Mouse (Mus musculus) cerebellum, postnatal 10 days (tissue): ENCODE results near the gene Lypd8.
"Not testable (repeated sequence)": the region's sequence is repeated elsewhere in the genome, so short reads cannot be mapped to it uniquely, and the experiment has no call there.

Experiments used
- DNase-seq, 2 experiments: peaks; one replicate each; pipeline ENCODE4 v3.0.0; 2021; ENCODE audit warnings: mixed read lengths in 2 of 2

The Lypd8 gene

DNA sequence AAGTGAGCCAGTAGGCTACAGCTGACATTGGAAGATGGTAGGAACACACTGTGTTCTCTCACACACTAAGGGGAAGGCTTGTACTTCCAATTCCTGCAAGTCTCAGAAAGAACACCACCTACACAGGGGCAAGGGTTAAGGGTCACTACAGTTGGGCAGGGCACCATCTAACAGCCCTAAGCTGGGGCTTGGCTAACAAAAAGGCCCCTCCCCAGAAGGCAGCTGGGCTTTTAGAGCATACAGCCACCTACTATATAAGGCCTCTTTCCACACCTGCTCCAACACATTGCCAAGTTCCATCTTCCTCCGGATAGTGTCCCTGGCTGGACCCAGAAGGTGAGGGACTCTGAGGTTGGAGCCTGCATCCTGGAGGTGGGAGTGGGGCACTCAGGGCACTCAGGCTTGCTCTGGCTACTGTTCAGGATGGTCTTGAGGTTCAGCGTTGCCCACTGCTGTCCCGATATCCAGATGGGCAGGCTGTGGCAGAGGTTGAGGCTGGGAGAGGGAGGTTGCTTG lies at the start of gene Lypd8:
Gene Lypd8, plus strand, starts transcription at position 281 of the 516 bp plus-strand sequence.
- no peak for DNase-seq

DNA sequence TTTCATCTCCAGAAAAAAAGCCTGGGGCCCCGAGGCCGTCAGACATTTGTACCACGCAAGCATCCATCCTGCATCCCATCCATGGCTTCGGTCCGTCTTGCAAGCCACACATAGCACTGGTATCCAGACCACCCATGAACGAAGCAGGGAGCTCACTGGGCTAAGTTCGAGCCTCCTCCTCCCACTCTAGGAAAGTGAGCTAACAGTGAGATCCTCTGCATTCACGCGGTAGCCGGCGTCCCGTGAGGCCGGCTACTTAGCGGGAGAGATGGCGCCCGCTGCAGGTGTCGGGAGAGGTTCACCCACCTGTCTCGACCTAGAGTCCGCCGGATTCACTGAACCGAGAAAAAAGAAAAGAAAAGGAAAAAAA lies 49.0 kb upstream of the Lypd8 start:
- DNase-seq, result no peak

DNA sequence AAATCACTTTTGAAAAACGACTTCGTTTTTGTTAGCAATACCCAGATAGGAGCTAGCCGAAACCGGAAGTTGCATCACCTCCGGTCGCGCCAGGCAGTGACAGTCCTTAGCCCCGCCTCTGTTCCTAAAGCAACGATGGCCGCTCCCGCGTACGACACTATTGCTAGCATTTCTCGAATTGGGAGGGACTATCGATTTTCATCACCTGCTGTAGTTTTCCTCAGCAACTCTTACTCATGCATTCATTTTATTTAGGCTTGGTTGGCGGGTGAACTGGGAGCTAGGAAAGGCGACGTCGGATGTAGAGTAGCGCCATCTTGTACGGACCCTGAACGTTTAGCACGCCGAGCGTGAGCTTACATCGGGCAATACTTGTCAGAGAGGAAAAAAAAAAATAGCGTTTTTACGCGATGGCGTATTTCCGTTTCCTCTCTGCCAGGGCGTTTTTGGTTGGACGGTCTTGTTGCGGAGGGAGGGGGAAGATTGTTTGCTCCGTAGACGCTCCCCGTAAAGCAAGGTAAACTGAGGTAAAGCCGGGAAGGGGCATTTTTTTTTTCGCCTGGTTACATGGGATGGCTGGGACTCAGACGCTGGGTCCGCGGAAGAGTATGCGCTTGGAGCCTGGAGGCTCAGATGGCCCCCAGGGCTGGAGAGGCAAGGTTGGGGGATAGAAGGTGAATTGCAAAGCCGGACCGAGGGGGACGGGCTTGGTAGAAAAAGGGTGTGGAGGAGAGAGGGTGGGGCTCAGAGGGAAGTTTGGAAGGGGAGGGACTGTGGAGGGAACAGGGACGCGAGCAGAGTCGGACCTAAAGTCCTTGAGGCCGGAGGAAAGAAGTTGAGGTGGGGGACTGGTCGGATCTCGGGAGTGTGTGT lies 48.3 kb upstream of the Lypd8 start, which contains the start of the genes Zfp672 and Sh3bp5l:
Gene Zfp672, minus strand, starts transcription at position 64 of the 873 bp plus-strand sequence.
Gene Sh3bp5l, plus strand, starts transcription at position 449 of the 873 bp plus-strand sequence.
- peak; percentile 94 to 95 for DNase-seq

DNA sequence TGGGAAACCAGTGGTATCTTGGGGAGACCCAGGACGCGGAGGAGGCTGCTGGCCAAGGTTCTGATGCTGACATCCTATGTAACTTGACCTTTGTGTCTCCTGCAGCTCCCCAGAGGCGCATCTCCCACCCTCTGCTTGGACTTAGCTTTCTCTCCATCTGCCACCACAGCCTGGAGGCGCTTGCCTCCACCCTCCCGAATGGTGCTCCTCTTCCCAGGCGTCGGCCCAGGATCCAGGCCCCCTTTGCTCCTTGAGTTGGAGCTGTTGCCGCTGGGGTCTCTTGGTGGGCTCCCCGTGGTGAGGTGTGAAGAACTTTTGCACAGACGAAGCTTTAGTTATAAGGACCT lies 47.7 kb upstream of the Lypd8 start:
- DNase-seq, result peak in 1 of 2 experiments; percentile 46

DNA sequence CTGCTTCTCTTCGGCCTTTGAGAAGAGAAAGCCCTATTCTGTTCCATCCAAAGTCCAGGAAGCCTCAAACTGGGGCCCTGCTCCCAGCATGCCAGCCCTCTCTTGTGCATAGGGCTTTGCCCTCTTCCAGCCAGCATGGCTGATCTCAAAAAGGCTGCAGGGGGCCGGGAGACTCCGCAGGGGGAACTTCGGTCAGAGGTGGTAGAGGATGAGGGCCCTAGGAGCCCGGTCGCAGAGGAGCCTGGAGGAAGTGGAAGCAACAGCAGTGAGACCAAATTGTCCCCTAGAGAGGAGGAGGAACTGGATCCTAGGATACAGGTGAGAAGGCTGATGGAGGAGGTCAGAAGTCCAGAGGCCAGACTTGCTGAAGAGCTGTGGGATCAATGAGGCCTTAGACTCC lies 47.3 kb upstream of the Lypd8 start:
- DNase-seq, result peak in 1 of 2 experiments; percentile 47

DNA sequence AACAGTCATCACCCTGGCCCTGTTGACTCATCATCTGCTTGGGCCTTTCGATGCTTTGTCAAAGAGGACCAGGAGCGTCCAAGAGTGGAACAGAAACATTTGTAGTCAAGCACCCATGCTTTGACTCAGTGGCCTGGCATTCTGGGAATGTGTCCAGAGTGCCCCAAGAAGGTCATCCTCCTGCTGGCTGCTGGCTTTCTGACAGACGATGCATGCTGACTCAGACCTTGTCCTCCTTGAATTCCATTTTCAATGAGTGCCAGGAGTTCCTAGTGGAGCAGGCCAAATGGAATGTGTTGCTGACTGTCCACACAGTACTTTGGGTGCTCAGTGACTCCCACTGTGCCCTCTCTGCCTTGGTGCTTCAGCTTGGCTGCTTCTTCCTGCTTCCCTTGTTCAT lies 44.1 kb upstream of the Lypd8 start:
- peak in 1 of 2 experiments; percentile 34 for DNase-seq

DNA sequence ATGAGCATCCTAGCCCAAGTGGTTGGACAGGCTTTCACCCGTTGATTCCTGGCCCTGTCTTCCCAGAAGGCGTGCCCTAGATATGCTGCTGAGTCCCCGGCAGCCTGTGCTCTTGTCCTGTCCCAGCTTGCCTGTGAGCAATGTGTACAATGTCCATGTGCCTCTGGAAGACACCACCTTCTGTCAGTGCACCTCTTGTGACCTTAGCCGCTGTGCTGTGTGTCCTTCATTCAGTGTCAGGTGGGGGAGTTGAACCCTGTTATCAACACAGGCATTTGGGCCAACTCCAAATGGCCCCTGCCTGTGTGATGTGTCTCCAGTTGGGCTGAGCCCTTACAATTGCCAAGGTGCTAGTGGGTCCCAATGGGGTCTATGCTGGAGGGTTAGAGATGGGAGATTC lies 32.1 kb upstream of the Lypd8 start:
- DNase-seq, result no peak

DNA sequence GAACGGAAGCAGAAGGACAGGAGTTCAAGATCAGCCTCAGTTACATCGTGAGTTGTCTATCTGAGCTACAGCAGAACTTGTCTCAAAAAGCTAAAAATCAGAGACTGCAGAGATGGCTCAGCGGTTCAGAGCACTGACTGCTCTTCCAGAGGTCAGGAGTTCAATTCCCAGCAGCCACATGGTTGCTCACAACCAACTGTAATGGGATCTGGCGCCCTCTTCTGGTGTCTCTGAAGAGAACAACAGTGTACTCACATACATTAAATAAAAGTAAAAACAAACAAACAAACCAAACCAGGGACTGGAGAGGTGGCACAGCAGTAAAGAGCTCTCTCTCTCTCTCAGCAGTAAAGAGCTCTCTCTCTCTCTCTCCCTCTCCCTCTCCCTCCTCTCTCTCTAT lies 28.2 kb upstream of the Lypd8 start:
- peak in 1 of 2 experiments; percentile 13 for DNase-seq

DNA sequence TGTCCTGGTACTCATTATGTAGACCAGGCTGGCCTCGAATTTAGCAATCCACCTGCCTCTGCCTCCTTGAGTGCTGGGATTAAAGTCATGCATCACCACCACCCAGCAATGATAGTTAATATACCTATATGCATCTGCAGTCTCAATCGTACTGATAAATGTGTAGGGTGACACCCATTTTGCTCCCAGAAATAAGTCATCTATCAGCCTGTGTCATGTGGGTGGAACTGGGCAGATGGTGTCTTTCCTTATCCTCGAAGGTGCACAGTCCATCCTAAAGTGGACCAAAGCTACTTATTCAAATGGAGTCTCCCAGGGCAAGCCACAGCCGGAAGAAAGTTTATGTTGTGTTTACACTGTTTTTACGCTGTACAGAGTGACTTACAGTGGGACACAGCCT lies 27.7 kb upstream of the Lypd8 start:
- no peak for DNase-seq

DNA sequence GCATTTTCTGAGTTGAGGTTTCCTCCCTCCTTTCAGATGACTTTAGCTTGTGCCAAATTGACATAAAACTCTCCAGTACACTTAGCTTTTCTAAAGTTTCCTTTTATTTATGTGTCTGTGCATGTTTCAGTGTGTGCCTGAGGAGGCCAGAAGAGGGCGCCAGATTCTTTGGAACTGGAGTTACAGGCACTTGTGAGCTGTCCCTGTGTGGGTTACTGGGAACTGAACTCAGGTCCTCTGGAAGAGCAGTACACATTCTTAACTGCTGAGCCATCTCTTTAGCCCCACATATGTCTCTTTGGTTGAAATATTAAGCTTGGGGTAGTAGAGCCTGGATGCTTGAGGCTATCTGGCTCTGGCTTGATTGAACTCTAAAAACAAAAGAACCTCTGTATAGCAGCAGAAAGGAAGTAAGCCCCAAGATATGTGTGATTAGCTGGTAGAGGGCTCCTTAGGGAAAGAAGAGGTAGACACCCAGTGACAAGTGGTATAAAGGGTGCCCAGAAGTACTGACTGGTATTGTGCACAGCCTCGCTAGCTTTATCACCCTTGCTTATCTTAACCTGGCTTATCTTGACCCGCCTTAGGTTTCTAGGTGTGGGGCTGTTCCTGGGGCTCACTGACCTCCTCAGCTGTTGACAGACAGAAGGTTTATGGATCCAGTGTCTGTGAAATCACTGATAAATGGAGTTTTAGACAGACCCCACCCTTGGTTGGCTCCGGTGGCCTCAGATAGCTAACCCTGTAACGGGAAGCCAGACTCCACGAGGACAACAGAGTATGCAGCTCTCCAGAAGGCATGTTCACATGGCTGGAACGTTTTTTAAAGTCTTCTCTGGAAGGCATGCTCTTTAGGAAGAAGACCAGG lies 25.9 kb upstream of the Lypd8 start:
- no peak for DNase-seq

DNA sequence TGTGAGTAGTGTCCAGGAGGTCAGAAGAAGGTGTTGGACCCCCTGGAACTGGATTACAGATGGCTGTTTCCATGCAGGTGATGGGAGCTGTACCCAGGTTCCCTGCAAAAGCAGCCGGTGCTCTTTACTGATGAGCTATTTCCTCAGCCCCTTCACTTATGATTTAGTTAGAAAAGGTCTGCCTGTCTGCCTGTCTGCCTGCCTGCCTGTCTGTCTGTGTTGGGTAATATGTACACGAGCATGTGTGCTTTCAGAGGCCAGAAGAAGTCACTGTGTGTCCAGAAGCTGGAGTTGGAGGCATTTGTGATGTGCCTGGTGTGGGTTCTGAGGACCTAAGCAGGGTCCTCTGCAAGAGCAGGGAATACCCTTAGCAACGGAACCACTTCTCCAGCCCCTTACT lies 25.1 kb upstream of the Lypd8 start:
- no peak for DNase-seq

DNA sequence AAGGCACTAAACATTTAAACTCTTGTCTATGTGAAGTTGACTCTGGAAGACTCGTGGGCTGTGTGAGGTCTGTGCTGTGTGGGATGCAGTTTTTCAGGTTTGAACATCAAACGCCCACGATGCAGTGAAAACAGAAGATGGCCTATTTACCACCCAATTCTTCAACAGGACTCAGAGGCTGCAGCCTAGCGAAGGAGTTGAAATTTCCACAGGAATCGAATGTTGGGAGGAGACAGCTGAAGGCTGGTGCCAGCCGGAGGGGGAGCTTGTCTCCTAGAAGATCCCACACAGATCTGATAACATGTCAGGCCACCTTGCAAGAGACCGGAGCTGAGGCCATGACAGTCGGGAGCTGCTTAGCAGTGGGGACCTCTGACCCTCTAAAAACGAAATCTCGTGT lies 24.4 kb upstream of the Lypd8 start:
- no peak for DNase-seq

DNA sequence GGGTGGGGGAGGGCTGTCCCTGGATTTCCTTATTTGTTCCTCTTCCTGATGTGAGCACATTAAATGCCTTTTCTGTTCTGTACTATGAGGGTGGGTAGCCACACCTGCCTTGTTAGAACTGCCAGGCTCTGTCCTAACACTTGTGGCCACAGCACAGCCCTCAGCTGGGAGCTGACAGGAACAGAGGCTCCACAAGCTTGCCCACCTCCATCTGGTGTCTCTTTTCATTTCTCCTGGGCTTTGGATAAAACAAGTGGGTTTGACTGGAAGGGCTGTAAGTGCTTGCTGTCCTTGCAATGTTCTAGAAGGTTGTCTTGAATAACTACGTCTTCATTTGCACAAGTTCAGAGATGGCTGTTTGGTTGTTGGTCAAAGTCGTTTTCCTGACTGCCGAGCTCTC lies 23.9 kb upstream of the Lypd8 start:
- no peak for DNase-seq

DNA sequence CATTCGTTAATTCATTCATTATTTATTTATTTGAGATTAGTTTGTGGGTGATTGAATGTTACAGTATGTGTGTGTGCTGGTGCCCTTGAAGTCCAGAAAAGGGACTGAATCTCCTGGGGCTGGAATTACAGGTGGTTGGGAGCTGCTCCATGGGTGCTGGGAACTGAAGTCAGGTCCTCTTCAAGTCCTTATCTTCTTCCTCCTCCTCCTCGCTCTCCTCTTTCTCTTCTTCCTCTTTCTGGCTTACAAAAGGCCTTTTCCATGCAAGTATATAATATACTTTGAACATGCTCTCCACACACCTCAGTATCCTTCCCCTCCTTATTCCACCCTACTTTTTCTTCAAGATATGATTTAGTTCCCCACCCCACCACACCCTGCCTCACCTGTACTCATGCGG lies 21.8 kb upstream of the Lypd8 start:
- no peak for DNase-seq

DNA sequence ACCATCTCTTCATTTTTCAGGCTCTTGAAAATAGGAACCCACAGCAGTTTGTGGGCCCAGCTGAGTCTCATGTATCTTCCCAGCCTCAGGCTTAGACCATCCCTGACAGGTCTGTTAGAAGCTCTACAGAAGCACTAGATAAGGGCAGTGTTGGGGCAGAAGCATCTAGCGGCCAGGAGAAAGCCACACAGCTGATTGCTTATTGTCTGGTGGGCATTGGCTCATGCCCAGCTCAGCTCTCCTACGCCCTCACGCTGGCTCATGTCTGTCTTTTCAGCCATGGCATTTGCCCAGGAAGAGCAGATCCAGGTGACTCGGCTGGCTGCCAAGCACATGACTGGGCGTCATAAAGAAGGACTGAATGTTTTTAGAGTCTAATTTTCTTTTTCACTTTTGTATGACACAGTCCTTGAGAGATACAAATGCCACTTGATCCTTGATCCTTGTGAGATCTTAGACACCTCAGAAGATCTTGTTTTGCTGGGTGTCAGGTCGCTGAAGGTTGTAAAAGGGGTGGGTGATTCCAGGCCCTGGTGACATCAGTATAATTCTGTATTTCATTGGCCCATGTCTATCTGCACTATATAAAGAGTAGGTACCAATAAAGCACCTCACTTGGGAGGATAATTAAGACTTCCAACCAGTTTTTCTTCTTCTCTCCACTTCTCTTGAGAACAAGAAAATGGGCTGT lies 20.9 kb upstream of the Lypd8 start:
- peak; percentile 55 to 56 for DNase-seq

DNA sequence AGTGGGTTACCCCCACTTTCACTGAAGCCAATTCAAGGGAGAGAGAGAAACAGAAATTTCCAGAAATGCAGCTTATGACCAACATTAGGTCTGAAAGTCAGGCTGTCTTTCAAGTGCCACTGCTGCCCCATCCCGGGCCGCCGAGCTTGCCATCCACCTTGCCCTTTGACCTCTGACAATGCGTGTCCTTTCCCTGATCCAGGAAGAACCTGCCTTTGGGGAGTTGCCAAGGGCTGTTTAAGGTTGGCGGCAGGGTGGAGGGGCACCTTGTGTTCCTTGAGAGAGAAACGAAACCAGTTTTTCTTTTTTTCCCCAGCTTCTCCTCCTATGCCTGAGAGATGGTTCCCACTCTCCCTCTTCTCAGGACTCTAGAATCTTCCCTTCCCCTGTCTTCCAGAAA lies 16.3 kb upstream of the Lypd8 start:
- not testable (repeated sequence) for DNase-seq

DNA sequence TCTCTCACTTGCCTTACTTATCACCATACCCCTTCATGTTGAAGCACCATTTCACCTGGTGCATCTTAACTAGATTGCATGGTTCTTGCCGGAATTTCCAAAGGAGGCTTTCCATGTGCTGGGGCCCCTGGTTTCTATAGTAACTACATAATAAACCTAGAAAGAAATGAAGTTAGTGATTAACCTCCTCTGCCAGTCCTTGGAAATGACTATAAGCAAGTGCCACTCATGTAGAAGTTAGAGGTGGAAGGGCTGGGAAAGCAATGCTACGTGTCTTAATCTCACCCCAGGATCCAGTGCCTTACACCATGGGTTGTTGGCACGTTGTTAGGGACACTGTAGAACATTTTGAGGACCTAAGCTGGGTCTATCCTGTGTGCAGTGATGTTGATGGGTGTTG lies 14.4 kb upstream of the Lypd8 start:
- DNase-seq, result no peak

DNA sequence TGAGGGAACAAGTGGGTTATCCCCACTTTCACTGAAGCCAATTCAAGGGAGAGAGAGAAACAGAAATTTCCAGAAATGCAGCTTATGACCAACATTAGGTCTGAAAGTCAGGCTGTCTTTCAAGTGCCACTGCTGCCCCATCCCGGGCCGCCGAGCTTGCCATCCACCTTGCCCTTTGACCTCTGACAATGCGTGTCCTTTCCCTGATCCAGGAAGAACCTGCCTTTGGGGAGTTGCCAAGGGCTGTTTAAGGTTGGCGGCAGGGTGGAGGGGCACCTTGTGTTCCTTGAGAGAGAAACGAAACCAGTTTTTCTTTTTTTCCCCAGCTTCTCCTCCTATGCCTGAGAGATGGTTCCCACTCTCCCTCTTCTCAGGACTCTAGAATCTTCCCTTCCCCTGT lies 12.7 kb upstream of the Lypd8 start:
- DNase-seq, result not testable (repeated sequence)

DNA sequence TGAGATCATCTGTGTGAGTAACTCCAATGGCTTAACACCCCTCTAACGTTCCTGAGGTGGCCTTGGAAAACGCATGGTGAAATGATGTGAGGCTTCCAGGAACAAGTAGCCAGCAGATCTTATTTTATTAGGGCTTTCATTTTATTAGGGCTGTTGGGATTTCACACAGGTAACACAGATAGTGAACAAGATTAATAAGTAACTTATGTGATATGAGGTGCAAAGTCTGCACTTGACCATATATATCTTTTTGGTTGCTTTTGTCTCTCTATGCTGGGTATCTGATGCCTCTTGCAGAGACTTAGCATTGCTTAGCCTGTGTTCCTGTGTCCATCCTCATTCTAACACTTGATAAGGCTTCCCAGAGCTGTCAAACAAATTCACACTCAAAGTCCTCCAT lies 1.6 kb upstream of the Lypd8 start:
- no peak for DNase-seq

DNA sequence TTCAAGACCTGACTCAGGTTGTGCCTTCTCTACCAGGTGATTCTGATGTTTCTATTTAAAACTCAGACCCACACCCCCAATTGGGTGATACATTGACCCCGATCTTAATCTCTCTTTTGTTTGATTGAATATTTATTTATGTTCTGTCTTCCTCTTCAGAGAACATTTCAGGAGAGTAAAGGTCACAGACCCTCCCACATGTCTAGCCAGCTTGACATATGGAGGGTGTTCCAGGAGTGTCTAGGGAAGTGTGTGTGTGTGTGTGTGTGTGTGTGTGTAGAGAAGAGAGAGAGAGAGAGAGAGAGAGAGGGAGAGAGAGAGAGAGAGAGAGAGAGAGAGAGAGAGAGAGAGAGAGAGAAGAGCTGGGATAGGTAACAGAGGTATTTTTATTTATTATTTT lies 1.2 kb upstream of the Lypd8 start:
- DNase-seq, result no peak

DNA sequence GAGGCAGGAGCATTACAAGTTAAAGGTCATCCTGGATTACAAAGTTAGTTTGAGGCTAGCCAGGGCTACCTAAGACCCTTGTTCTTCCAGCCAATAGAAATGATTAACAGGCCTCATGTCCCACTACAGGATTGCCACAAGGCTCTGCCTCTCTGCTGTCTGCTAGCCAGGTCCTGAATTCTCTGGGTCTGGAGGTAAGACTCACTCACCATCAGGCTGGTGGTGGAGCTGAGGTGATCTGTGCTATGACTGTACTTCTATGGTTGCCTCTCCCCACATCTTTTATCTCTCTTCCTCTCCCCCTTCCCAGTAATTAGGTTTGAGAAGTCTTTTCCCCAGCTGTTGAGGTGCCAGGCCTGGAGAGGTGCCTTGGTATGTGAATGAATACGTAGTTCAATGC lies 673 bp downstream of the Lypd8 start:
- DNase-seq, result no peak

DNA sequence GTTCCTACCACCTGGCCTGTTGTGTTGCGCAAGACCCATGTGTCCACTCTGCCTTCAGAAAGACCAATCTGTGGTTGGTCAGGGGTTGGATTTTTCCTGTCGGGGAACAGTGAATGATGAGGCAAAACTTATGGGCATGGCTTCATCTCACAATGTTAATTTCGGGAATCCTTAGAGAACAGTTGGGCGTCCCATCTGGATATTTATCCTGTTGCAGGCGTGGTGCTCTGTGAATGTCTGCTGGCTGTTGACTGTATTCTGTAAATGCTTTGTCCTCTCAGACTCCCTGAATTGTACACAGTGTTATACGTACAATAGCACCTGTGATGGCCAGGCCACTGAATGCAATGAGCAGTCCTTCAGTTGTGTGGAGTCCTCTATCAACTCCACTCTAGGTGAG lies 3.6 kb downstream of the Lypd8 start:
- DNase-seq, result no peak
